Mouse (Mus musculus) spleen, postnatal 36 days (tissue): ENCODE data around the gene Gm20388.
"Not testable (repeated sequence)": the region's sequence is repeated elsewhere in the genome, so short reads cannot be mapped to it uniquely, and the experiment has no call there.

Experiments used
- DNase-seq, 2 experiments: peaks; one replicate each; pipeline ENCODE4 v3.0.0; 2022; ENCODE audit warnings: low spot score in 2 of 2, mixed read lengths in 1 of 2

The Gm20388 gene

GRCm38 (mm10) chr8:123233300-123233699 is 3322.7 kb downstream of the Gm20388 start:
- no peak for DNase-seq

- no peak for DNase-seq
Observed at GRCm38 (mm10) chr8:123233760-123234159, 3323.1 kb downstream of the Gm20388 start.

- DNase-seq = no peak
Observed at GRCm38 (mm10) chr8:123234918-123235519, 3324.4 kb downstream of the Gm20388 start.

GRCm38 (mm10) chr8:123235520-123236497 is 3325.2 kb downstream of the Gm20388 start, which contains the start of gene Spata2l:
Gene Spata2l (minus strand): TSS chr8:123236233.
- peak; percentile 88 to 89 for DNase-seq

DNA sequence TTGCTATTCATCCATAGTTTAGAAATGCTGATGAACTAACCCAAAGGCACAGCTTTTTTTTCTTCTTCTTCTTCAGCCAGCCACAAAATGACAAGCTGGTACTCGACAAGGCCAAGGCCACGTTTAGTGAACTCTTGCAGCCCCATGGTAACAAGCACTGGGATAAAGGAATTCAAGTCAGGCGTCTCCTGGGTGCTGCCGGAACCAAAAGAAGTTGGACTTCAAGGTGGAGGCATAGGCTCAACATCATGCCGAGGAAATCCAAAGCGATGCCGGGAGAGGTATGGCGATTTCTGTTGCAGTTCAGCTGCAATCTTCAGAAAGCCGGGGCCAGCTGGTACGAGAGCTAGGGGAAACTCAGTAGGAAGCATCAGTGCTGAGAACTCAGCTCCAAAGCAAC is 3328.8 kb downstream of the Gm20388 start:
- no peak for DNase-seq

DNA sequence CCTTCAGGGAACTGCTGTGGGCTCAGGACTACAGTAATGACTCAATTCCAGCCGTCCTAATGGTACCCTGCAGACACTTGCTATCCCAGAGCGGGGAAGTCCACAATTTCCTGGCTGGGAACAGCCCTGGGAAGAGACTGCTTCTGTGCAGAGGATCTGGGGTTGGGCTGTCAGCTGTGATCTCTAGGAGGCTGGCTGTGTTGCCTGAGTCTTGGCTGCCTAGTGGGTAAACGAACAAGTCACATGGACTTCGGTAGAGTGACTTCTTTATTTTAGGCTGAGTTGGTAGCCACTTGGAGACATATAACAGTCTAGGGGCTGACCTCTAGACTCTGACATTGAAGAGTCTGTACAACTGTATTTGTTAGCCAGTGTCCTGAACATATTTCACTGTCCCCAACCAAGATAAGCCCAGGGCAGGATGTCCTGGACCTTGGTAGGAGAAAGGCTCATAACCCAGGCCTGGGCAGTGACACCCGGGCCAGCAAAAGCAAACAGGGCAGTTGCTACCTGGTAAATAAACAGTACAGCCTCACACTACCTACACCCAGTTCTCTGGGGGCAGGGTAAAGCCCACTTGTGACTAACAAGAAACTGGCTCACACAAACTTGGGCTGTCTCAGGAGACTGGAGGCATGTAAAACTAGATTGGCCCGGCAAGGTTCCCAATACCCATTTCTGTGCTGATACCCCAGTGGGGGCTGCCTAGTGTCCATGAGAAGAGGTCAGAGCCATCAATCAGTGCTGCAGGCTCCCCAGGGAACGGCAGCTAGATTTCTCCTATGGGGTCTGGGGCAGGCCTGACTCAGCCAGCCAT is 3331.7 kb downstream of the Gm20388 start:
- no peak for DNase-seq

- DNase-seq = no peak
Observed at GRCm38 (mm10) chr8:123243053-123243452, 3332.4 kb downstream of the Gm20388 start.

GRCm38 (mm10) chr8:123244382-123244781 is 3333.7 kb downstream of the Gm20388 start:
- no peak for DNase-seq

GRCm38 (mm10) chr8:123245543-123245942 is 3334.9 kb downstream of the Gm20388 start:
- DNase-seq = no peak

- DNase-seq = no peak
Observed at GRCm38 (mm10) chr8:123247748-123248147, 3337.1 kb downstream of the Gm20388 start.

GRCm38 (mm10) chr8:123248596-123248995 is 3338.0 kb downstream of the Gm20388 start:
- no peak for DNase-seq

- no peak for DNase-seq
Observed at GRCm38 (mm10) chr8:123250940-123251339, 3340.3 kb downstream of the Gm20388 start.

DNA sequence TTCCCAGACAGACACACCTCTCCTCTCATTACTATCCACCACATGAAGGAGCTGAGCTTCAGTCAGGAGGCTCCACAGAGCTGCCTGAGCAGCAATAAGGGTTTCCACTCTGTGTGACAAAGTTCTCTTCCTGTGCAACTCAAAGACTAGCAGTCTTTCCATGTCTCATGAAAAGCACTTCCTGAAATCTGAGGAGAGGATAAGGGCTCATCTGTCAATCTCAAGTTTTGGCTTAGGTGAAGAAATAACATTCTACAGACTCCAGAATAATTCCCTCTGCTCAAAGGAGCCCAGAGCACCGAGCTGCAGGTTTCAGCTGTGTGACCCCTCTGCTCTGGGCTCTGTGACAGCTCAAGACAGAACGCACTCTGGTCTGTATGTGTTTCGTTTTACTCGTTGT is 3342.3 kb downstream of the Gm20388 start:
- no peak for DNase-seq

DNA sequence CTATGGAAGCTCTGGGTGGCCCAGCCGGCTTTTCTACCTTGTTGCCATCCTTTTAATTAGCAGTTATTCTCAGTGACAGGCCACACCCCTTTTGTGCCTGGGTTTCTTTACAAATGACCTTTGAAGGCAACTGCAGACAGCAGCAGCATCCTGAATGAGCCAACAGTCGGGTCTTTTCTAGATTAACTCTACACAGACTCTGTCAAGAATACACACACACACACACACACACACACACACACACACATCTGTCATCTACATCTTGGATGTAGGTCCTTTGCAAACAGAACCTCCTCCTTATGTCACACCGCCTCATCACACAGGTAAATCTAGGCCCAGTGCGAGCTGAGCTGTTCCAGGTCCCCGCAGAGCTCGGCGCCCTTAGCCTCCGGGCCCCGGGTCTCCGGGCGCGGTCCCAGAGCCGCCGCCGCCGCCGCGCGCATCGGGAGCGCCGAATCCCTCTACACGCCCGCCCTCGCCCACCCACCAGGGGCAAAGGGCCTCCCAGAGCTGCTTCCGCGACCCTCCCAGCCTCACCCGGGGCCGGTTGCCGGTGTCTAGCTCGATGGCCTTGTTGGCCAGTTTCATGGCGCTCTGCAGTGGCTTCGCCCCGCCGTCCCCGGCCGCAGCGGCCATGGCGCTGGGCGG is 3342.9 kb downstream of the Gm20388 start:
- DNase-seq = peak in 1 of 2 experiments; percentile 25

GRCm38 (mm10) chr8:123254099-123254885 is 3343.7 kb downstream of the Gm20388 start, which contains the start of the genes Zfp276 and Vps9d1:
Gene Zfp276 (plus strand): TSS chr8:123254195.
Gene Vps9d1 (minus strand): TSS chr8:123254348.
- peak; percentile 80 for DNase-seq

- DNase-seq = no peak
Observed at GRCm38 (mm10) chr8:123255170-123255569, 3344.5 kb downstream of the Gm20388 start.

- DNase-seq = no peak
Observed at GRCm38 (mm10) chr8:123257114-123257513, 3346.5 kb downstream of the Gm20388 start.

- DNase-seq = not testable (repeated sequence)
Observed at GRCm38 (mm10) chr8:123257593-123257992, 3347.0 kb downstream of the Gm20388 start.

GRCm38 (mm10) chr8:123267926-123268656 is 3357.4 kb downstream of the Gm20388 start:
- no peak for DNase-seq

DNA sequence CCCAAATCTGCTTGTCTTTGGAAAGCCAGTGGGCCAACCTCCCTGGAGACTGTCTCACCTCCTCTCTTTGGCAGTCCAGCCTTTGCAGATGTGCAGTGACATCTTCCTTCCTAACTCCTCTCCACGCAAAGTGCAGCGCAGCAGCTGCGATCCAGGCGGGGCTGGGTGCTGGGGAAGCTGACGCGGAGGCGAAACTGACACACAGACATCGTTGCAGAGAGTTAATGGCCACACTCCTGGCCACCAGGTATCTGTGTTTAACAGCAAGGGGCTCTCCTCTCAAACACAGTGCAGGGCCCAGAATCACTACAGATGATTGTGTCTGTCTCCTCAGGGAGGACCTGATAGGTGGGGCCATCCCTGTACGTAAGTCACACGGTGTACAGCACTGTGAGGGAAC is 3360.5 kb downstream of the Gm20388 start:
- DNase-seq = no peak
